ENCODE assay signal across 1 mouse cellular context in the genomic region with DNA sequence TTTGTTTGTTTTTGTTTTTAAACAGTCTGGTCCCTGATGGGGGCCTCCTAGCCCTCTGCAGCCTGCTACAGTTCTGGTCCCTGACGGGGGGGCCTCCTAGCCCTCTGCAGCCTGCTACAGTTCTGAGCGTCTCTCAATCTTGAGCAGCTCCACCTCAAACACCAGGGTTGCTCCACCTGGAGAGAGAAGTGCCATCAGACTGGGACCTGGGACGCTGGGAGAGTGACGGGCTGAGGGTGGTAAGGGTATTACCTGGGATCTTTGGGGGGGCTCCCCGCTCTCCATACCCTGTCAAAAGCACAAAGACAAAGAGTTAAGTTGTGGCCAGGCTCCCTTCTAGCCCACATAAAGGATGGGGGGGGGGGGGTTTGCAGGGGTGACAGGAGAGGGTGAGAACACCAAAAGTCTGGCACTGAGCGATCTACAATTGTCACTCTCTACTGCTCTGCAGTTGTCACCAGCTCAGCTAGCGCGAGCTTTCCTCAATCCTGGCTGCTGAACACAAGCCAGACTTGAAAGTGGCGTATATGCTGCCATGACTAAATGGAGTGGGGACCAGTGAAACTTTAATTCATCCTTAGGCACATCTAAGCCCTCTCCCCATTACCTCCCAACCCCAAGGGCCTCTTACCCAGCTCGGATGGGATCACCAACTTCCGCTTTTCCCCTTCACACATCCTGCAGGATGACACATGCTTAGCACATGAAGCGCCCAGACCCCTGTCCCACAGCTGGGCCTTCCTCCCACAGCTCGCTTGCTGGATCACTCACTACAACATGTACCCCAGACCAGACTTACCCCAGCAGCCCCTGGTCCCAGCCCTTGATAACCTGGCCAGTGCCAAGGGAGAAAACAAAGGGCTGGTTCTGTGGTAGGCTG.
A peak's percentile ranks its signal among the peaks of the same experiment; 100 is the strongest.
TF ChIP-seq lines count a peak whose summit lies in the region.

No protein-coding gene starts in this region.

TF ChIP-seq in MEL, 35 proteins besides CTCF, POLR2A, EP300 and RAD21:
- TF ChIP-seq ETS1 (IDR thresholded peaks at IDR 0.05; ENCODE audit: low read depth, low read length) (no peak), NRF1 (IDR thresholded peaks at IDR 0.05; ENCODE audit: insufficient read depth, low read depth, low read length, poor library complexity, severe bottlenecking) (no peak), ZKSCAN1 (IDR thresholded peaks at IDR 0.05; ENCODE audit: low read depth, low read length) (no peak), CHD1 (IDR thresholded peaks at IDR 0.05; ENCODE audit: low read depth, low read length) (no peak), POLR2AphosphoS2 (IDR thresholded peaks at IDR 0.05; ENCODE audit: low read length) (no peak; the same call in 1 of the 2 replicates), HCFC1 (IDR thresholded peaks at IDR 0.05; ENCODE audit: low read depth, low read length) (no peak), TCF12 (IDR thresholded peaks at IDR 0.05; ENCODE audit: low read depth, low read length) (no peak), ELF1 (IDR thresholded peaks at IDR 0.05; ENCODE audit: low read depth, low read length) (no peak), NELFE (IDR thresholded peaks at IDR 0.05; ENCODE audit: low read depth, low read length) (0 out of 2 replicates have a peak, but pooled peaks have one; percentile 24), ZMIZ1 (IDR thresholded peaks at IDR 0.05; ENCODE audit: low read depth, low read length) (0 out of 2 replicates have a peak, but pooled peaks have one; percentile 54), GABPA (IDR thresholded peaks at IDR 0.05; ENCODE audit: low read depth, low read length) (no peak), JUND (IDR thresholded peaks at IDR 0.05; ENCODE audit: low read depth, low read length) (no peak), POLR2AphosphoS5 (IDR thresholded peaks at IDR 0.05; ENCODE audit: borderline replicate concordance, low read depth, low read length) (no peak), MAX (IDR thresholded peaks at IDR 0.05; ENCODE audit: low read length) (no peak), MYC (IDR thresholded peaks at IDR 0.05; ENCODE audit: low read depth, low read length) (no peak; the same call in 1 of the 2 replicates), E2F4 (IDR thresholded peaks at IDR 0.05; ENCODE audit: borderline replicate concordance, low read depth, low read length) (no peak), MYB (IDR thresholded peaks at IDR 0.05; ENCODE audit: low read depth, low read length) (0 out of 2 replicates have a peak, but pooled peaks have one; percentile 6), SIN3A (IDR thresholded peaks at IDR 0.05; ENCODE audit: low read length) (no peak; the same call in 1 of the 2 replicates), ZC3H11A (IDR thresholded peaks at IDR 0.05; ENCODE audit: low read depth, low read length) (no peak), MAFK (IDR thresholded peaks at IDR 0.05; ENCODE audit: borderline replicate concordance, low read depth, low read length) (no peak), BHLHE40 (IDR thresholded peaks at IDR 0.05; ENCODE audit: borderline replicate concordance, low read depth, low read length) (no peak), RCOR1 (IDR thresholded peaks at IDR 0.05; ENCODE audit: low read depth, low read length) (no peak), ZNF384 (IDR thresholded peaks at IDR 0.05; ENCODE audit: low read depth, low read length) (no peak), KAT2A (conservative IDR thresholded peaks at IDR 0.05; ENCODE audit: low read depth, low read length) (no peak), CHD2 (IDR thresholded peaks at IDR 0.05; ENCODE audit: low read length) (no peak), TAL1 (IDR thresholded peaks at IDR 0.05; ENCODE audit: low read length) (no peak), TBP (IDR thresholded peaks at IDR 0.05; ENCODE audit: low read depth, low read length) (no peak), GATA1 (IDR thresholded peaks at IDR 0.05; ENCODE audit: low read depth, low read length) (no peak), SMC3 (IDR thresholded peaks at IDR 0.05; ENCODE audit: low read depth, low read length) (0 out of 2 replicates have a peak, but pooled peaks have one; percentile 4), MAZ (IDR thresholded peaks at IDR 0.05; ENCODE audit: low read depth, low read length) (no peak), USF1 (IDR thresholded peaks at IDR 0.05; ENCODE audit: low read depth, low read length) (no peak), MEF2A (IDR thresholded peaks at IDR 0.05; ENCODE audit: extremely low read depth, insufficient replicate concordance, low read depth, low read length, poor library complexity, severe bottlenecking) (no peak), MXI1 (IDR thresholded peaks at IDR 0.05; ENCODE audit: low read depth, low read length) (0 out of 2 replicates have a peak, but pooled peaks have one; percentile 58), USF2 (IDR thresholded peaks at IDR 0.05; ENCODE audit: borderline replicate concordance in 1 of 2, insufficient read depth in 1 of 2, low read depth in 1 of 2, low read length in 2 of 2) (no peak), UBTF (IDR thresholded peaks at IDR 0.05; ENCODE audit: borderline replicate concordance, insufficient read depth, low read depth, low read length) (no peak)
TF ChIP-seq in MEL: peak in this region for 5.
